9 mouse cellular contexts compared by ENCODE assay signal in genomic region chr8:92998600-92998999, GRCm38 (mm10). TPM values are rescaled to one million over a fixed set of nuclear protein-coding genes. Genes with fewer than 3 reads are reported as not detected.
DNase-seq lines count a peak whose midpoint lies in the region; ATAC-seq and TF ChIP-seq lines count a peak whose summit lies in the region.
"Had no signal": no experiment of that assay in that cellular context is flagged by ENCODE, and none has a peak within 500 bp of the region (broad histone marks: within the 10 kb centered on the region; RNA-seq: fewer than 3 reads in every experiment).

No protein-coding gene starts in this region.

- no peaks in the 10 kb centered on the region for H3K9me3 ChIP-seq in hindbrain, embryonic 14.5 days (ENCODE audit: control insufficient read depth, low read length)
- H3K9me3 ChIP-seq in hindbrain, embryonic 13.5 days, result no peaks in the 10 kb centered on the region
- H3K9me3 ChIP-seq in MEL (replicated peaks; ENCODE audit: insufficient read depth, low read length), result no peaks in the 10 kb centered on the region
- H3K9me3 ChIP-seq: embryonic facial prominence, embryonic 12.5 days had no signal

- no peak overlapping the region for H3K9ac ChIP-seq in hindbrain, embryonic 14.5 days
- no peak overlapping the region for H3K9ac ChIP-seq in hindbrain, embryonic 13.5 days
- H3K9ac ChIP-seq in MEL (ENCODE audit: control insufficient read depth, low read depth, low read length, poor library complexity, severe bottlenecking), result no peak overlapping the region
- H3K9ac ChIP-seq: embryonic facial prominence, embryonic 12.5 days had no signal

- WGBS in hindbrain, embryonic 14.5 days, result 43% methylated on average over 2 of the region's 2 CpGs
- 45% methylated on average over 2 of the region's 2 CpGs for WGBS in hindbrain, embryonic 13.5 days

- peak; percentile 87 for DNase-seq in hindbrain, embryonic 14.5 days (ENCODE audit: low spot score)
- DNase-seq in MEL (ENCODE audit: low read depth, low spot score), result peak; percentile 44
- peak; percentile 72 for DNase-seq in brain, adult 2 months (ENCODE audit: low read depth, low spot score)
- DNase-seq in heart, postnatal 14 days, result peak; percentile 40 to 76
- DNase-seq in left cerebral cortex, postnatal 10 days (ENCODE audit: extremely low spot score in 1 of 2, low spot score in 2 of 2), result peak; percentile 50 to 56
- peak; percentile 88 for DNase-seq in retina, embryonic 14.5 days (ENCODE audit: low spot score)
- no peak for DNase-seq in spleen, adult 12 weeks (ENCODE audit: low spot score)

- H3K27me3 ChIP-seq in hindbrain, embryonic 14.5 days (ENCODE audit: control insufficient read depth, insufficient read depth, low read length), result no peaks in the 10 kb centered on the region
- H3K27me3 ChIP-seq in hindbrain, embryonic 13.5 days, result no peaks in the 10 kb centered on the region
- H3K27me3 ChIP-seq in MEL (ENCODE audit: control insufficient read depth in 1 of 2, insufficient read depth in 2 of 2, low read length in 2 of 2), result no peaks in the 10 kb centered on the region
- H3K27me3 ChIP-seq: embryonic facial prominence, embryonic 12.5 days had no signal

- peak in 2 of 3 experiments; percentile 9 to 59; a peak in 2 of 6 replicates for TF ChIP-seq CTCF in MEL (IDR thresholded peaks at IDR 0.05 in 2 of 3, conservative IDR thresholded peaks at IDR 0.05 in 1 of 3; ENCODE audit: control insufficient read depth in 1 of 3, insufficient read depth in 1 of 3, low read depth in 2 of 3, low read length in 3 of 3, poor library complexity in 1 of 3, severe bottlenecking in 1 of 3)

- H3K27ac ChIP-seq in hindbrain, embryonic 14.5 days, result no peak overlapping the region
- H3K27ac ChIP-seq in hindbrain, embryonic 13.5 days, result no peak overlapping the region
- no peak overlapping the region for H3K27ac ChIP-seq in MEL (ENCODE audit: control insufficient read depth, low read depth, low read length)
- H3K27ac ChIP-seq: embryonic facial prominence, embryonic 12.5 days had no signal

- no peak for TF ChIP-seq POLR2A in MEL (IDR thresholded peaks at IDR 0.05; ENCODE audit: control insufficient read depth in 1 of 2, insufficient read depth in 1 of 2, low read depth in 1 of 2, low read length in 2 of 2, poor library complexity in 1 of 2)

- peak; percentile 51 for TF ChIP-seq RAD21 in MEL (IDR thresholded peaks at IDR 0.05; ENCODE audit: low read depth, low read length)

- intact Hi-C loops in heart, postnatal 14 days (cut with DNase I), result loop anchor here (1.0 kb wide), 2 partner anchors 115 to 180 kb away; no protein-coding TSS in a partner anchor
- intact Hi-C loops in left cerebral cortex, postnatal 10 days (cut with DNase I), result loop anchor here (1.0 to 10.0 kb wide), 3 partner anchors 114 to 636 kb away; no protein-coding TSS in a partner anchor

- H3K4me3 ChIP-seq in hindbrain, embryonic 14.5 days (replicated peaks; ENCODE audit: low read length), result no peak overlapping the region
- no peak overlapping the region for H3K4me3 ChIP-seq in hindbrain, embryonic 13.5 days
- no peak overlapping the region for H3K4me3 ChIP-seq in MEL (ENCODE audit: control insufficient read depth in 1 of 2, insufficient read depth in 1 of 2, low read depth in 2 of 2, low read length in 2 of 2)
- H3K4me3 ChIP-seq: embryonic facial prominence, embryonic 12.5 days had no signal

- no peak overlapping the region for H3K4me2 ChIP-seq in hindbrain, embryonic 14.5 days (replicated peaks)
- no peak overlapping the region for H3K4me2 ChIP-seq in hindbrain, embryonic 13.5 days
- H3K4me2 ChIP-seq: embryonic facial prominence, embryonic 12.5 days had no signal

- ATAC-seq in hindbrain, embryonic 14.5 days (ENCODE audit: low FRiP score), result 0 out of 2 replicates have a peak, but pooled peaks have one; percentile 21
- ATAC-seq in hindbrain, embryonic 13.5 days (ENCODE audit: low FRiP score), result no peak

- no peaks in the 10 kb centered on the region for H3K4me1 ChIP-seq in hindbrain, embryonic 14.5 days (replicated peaks; ENCODE audit: control insufficient read depth, insufficient read depth, low read length)
- H3K4me1 ChIP-seq in hindbrain, embryonic 13.5 days (replicated peaks), result no peaks in the 10 kb centered on the region
- H3K4me1 ChIP-seq in MEL (ENCODE audit: control insufficient read depth in 1 of 2, insufficient read depth in 2 of 2, low read length in 2 of 2), result no peaks in the 10 kb centered on the region
- H3K4me1 ChIP-seq: embryonic facial prominence, embryonic 12.5 days had no signal

- TF ChIP-seq EP300 in MEL (IDR thresholded peaks at IDR 0.05; ENCODE audit: low read depth in 1 of 2, low read length in 2 of 2), result no peak

- H3K79me2 ChIP-seq in MEL (ENCODE audit: control insufficient read depth, insufficient read depth, low read length, poor library complexity), result no peaks in the 10 kb centered on the region

- no peaks in the 10 kb centered on the region for H3K36me3 ChIP-seq in hindbrain, embryonic 14.5 days (replicated peaks; ENCODE audit: control insufficient read depth, insufficient read depth)
- no peaks in the 10 kb centered on the region for H3K36me3 ChIP-seq in hindbrain, embryonic 13.5 days
- H3K36me3 ChIP-seq in MEL (ENCODE audit: control insufficient read depth in 1 of 2, insufficient read depth in 2 of 2, low read length in 2 of 2), result no peaks in the 10 kb centered on the region
- H3K36me3 ChIP-seq: embryonic facial prominence, embryonic 12.5 days had no signal

TF ChIP-seq in MEL, 35 proteins besides CTCF, POLR2A, EP300 and RAD21:
- TF ChIP-seq MXI1 (IDR thresholded peaks at IDR 0.05; ENCODE audit: low read depth, low read length) (no peak), MYC (IDR thresholded peaks at IDR 0.05; ENCODE audit: low read depth, low read length) (no peak), SMC3 (IDR thresholded peaks at IDR 0.05; ENCODE audit: low read depth, low read length) (peak; percentile 74), RCOR1 (IDR thresholded peaks at IDR 0.05; ENCODE audit: low read depth, low read length) (no peak), ZC3H11A (IDR thresholded peaks at IDR 0.05; ENCODE audit: low read depth, low read length) (peak; percentile 68)

RNA-seq across cellular contexts. Expression of gene Slc6a2, which starts 38.7 kb away (rescaled TPM):
- polyA plus RNA-seq in hindbrain, embryonic 14.5 days (2014; fragmentation: Nextera tagmentation; extraction: Ambion mirVana), result 1.7 and 3.4 TPM in 2 replicates
- 1.2 and 2.6 TPM in 2 replicates for polyA plus RNA-seq in hindbrain, embryonic 13.5 days (2015; fragmentation: Nextera tagmentation; extraction: Ambion mirVana)
- not detected in 2 replicates for total RNA-seq in MEL (2012; rRNA removed)
- polyA plus RNA-seq in MEL (2012; ENCODE audit: insufficient read depth in 1 of 2, insufficient read length in 2 of 2, low read depth in 1 of 2, low replicate concordance in 2 of 2, missing spikeins in 1 of 2), result under 1 TPM in 1 of 2 experiments, not detected in 1; 0.03 TPM
- under 1 TPM; 0.07 to 0.19 TPM for total RNA-seq in heart, postnatal 14 days (2021)
- under 1 TPM; 0.26 to 0.28 TPM for total RNA-seq in left cerebral cortex, postnatal 10 days (2021)

RNA-seq across cellular contexts. Expression of gene Ces1a, which starts 49.4 kb away (rescaled TPM):
- polyA plus RNA-seq in hindbrain, embryonic 14.5 days (2014; fragmentation: Nextera tagmentation; extraction: Ambion mirVana), result not detected in 2 replicates
- not detected in 2 replicates for polyA plus RNA-seq in hindbrain, embryonic 13.5 days (2015; fragmentation: Nextera tagmentation; extraction: Ambion mirVana)
- not detected in 2 replicates for total RNA-seq in MEL (2012; rRNA removed)
- polyA plus RNA-seq in MEL (2012; ENCODE audit: insufficient read depth in 1 of 2, insufficient read length in 2 of 2, low read depth in 1 of 2, low replicate concordance in 2 of 2, missing spikeins in 1 of 2), result not detected
- total RNA-seq in heart, postnatal 14 days (2021), result not detected
- total RNA-seq in left cerebral cortex, postnatal 10 days (2021), result under 1 TPM; 0.21 to 0.28 TPM
- polyA plus RNA-seq: embryonic facial prominence, embryonic 12.5 days had no signal
